Mouse (Mus musculus): ENCODE data around the gene 2900011O08Rik.

The 2900011O08Rik gene

GRCm38 (mm10) chr16:14004726-14005125 is 18.3 kb downstream of the 2900011O08Rik start:
- no peak for DNase-seq (ENCODE audit: low read depth)

- DNase-seq (ENCODE audit: low read depth) = no peak
These were observed 18.9 kb downstream of the 2900011O08Rik start for GRCm38 (mm10) chr16:14005266-14005665.

- no peak for DNase-seq (ENCODE audit: low read depth)
These were observed 21.7 kb downstream of the 2900011O08Rik start for GRCm38 (mm10) chr16:14008081-14008480.

- no peak for DNase-seq (ENCODE audit: low read depth)
These were observed 22.3 kb downstream of the 2900011O08Rik start for GRCm38 (mm10) chr16:14008708-14009107.

- DNase-seq (ENCODE audit: low read depth) = no peak
These were observed 23.6 kb downstream of the 2900011O08Rik start for GRCm38 (mm10) chr16:14009966-14010365.

- DNase-seq (ENCODE audit: low read depth) = no peak
These were observed 30.9 kb downstream of the 2900011O08Rik start for GRCm38 (mm10) chr16:14017306-14017705.

- peak; percentile 67 for DNase-seq (ENCODE audit: low read depth)
These were observed 34.9 kb downstream of the 2900011O08Rik start for GRCm38 (mm10) chr16:14021166-14021822.

GRCm38 (mm10) chr16:14025091-14025990 is 38.9 kb downstream of the 2900011O08Rik start:
- no peak for DNase-seq (ENCODE audit: low read depth)

GRCm38 (mm10) chr16:14029072-14029471 is 42.7 kb downstream of the 2900011O08Rik start:
- no peak for DNase-seq (ENCODE audit: low read depth)

GRCm38 (mm10) chr16:14029851-14030250 is 43.4 kb downstream of the 2900011O08Rik start:
- no peak for DNase-seq (ENCODE audit: low read depth)

GRCm38 (mm10) chr16:14030650-14031049 is 44.2 kb downstream of the 2900011O08Rik start:
- peak; percentile 22 for DNase-seq (ENCODE audit: low read depth)

GRCm38 (mm10) chr16:14033076-14033475 is 46.7 kb downstream of the 2900011O08Rik start:
- DNase-seq (ENCODE audit: low read depth) = no peak

GRCm38 (mm10) chr16:14042421-14042820 is 56.0 kb downstream of the 2900011O08Rik start:
- no peak for DNase-seq (ENCODE audit: low read depth)

GRCm38 (mm10) chr16:14044695-14045094 is 58.3 kb downstream of the 2900011O08Rik start:
- no peak for DNase-seq (ENCODE audit: low read depth)

GRCm38 (mm10) chr16:14046224-14046756 is 59.9 kb downstream of the 2900011O08Rik start:
- no peak for DNase-seq (ENCODE audit: low read depth)

GRCm38 (mm10) chr16:14052221-14052620 is 65.8 kb downstream of the 2900011O08Rik start:
- DNase-seq (ENCODE audit: low read depth) = no peak

- no peak for DNase-seq (ENCODE audit: low read depth)
These were observed 66.7 kb downstream of the 2900011O08Rik start for GRCm38 (mm10) chr16:14053116-14053515.

GRCm38 (mm10) chr16:14055271-14055670 is 68.9 kb downstream of the 2900011O08Rik start:
- no peak for DNase-seq (ENCODE audit: low read depth)

GRCm38 (mm10) chr16:14056734-14057133 is 70.3 kb downstream of the 2900011O08Rik start:
- DNase-seq (ENCODE audit: low read depth) = no peak

- DNase-seq (ENCODE audit: low read depth) = no peak
These were observed 72.1 kb downstream of the 2900011O08Rik start for GRCm38 (mm10) chr16:14058541-14058940.

- DNase-seq (ENCODE audit: low read depth) = no peak
These were observed 72.9 kb downstream of the 2900011O08Rik start for GRCm38 (mm10) chr16:14059118-14059854.

- no peak for DNase-seq (ENCODE audit: low read depth)
These were observed 73.5 kb downstream of the 2900011O08Rik start for GRCm38 (mm10) chr16:14059869-14060268.

All from 416B (cell line).